Mouse (Mus musculus): ENCODE data around the gene Cabp4. TPM values are rescaled to one million over a fixed set of nuclear protein-coding genes. Genes with fewer than 3 reads are reported as not detected.

The Cabp4 gene
- 0.09 TPM in 2 replicates for polyA plus RNA-seq (2016; fragmentation: Nextera tagmentation; extraction: Ambion mirVana)

DNA sequence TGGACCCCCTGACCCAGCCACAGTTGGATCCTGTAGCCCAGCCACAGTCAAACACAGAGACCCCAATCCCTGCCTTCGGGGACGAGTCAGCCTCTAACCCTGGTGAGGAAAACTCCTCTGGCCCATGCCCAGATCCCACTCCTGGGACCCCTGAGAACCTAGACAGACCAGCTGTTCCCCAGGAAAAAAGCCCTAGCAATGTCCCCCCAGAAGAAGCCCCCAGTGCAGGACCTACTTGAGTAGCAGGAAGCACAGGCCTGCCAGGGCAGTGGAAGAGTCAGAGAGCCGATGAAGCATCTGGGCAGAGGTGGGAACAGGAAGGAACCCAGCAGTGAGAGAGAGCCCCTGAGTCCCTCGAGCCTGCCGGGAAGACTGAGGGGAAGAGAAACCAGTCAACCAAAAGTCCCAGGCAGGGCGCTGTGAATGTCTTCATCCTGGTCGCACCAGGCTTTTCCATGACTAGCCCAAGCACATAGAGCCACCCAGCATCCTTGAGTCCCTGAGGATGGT, at the start of gene Cabp4:
Cabp4 (minus strand) TSS at position 275 of the 510 bp plus-strand sequence.
- peaks cover 4% of the 10 kb centered on the region; the same call in 1 of the 2 replicates for H3K27me3 ChIP-seq
- H3K9me3 ChIP-seq = no peaks in the 10 kb centered on the region
- no peak within 1 kb of the TSS for H3K4me3 ChIP-seq (replicated peaks)
- H3K4me1 ChIP-seq = peaks cover 15% of the 10 kb centered on the region
- 90% methylated on average over 7 of the region's 7 CpGs for WGBS
- no peaks in the 10 kb centered on the region for H3K36me3 ChIP-seq (replicated peaks)
- no peak within 1 kb of the TSS for H3K4me2 ChIP-seq
- ATAC-seq (ENCODE audit: low FRiP score) = no peak
- no peak within 1 kb of the TSS for H3K27ac ChIP-seq
- no peak within 1 kb of the TSS for H3K9ac ChIP-seq

DNA sequence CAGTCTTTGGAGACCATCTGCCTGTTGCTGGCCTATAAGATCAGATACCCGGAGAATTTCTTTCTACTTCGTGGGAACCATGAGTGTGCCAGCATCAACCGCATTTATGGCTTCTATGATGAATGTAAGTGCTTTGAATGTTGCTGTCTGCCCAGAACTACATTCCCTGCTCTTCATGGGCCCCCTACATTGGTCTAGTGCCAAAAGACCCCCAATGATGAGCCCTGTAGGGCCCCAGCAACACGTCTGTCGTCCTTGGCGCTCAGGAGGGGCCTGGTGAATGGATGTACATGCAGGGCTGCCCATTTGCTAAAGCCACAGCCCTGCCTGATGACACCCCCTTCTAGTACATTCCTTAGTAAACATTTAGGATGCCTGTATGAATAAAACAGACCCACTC, 49.3 kb upstream of the Cabp4 start:
- no peaks in the 10 kb centered on the region for H3K9me3 ChIP-seq
- peaks cover 29% of the 10 kb centered on the region for H3K4me1 ChIP-seq
- H3K27me3 ChIP-seq = no peaks in the 10 kb centered on the region
- WGBS = 67% methylated on average over 6 of the region's 6 CpGs
- no peak for ATAC-seq (ENCODE audit: low FRiP score)
- H3K27ac ChIP-seq = 0 out of 2 replicates have a peak overlapping the region, but pooled peaks have one; percentile 91
- H3K9ac ChIP-seq = peak overlapping the region; percentile 98
- H3K4me3 ChIP-seq (replicated peaks) = peak overlapping the region; percentile 98
- H3K36me3 ChIP-seq (replicated peaks) = peaks cover 49% of the 10 kb centered on the region
- H3K4me2 ChIP-seq = peak overlapping the region; percentile 93

DNA sequence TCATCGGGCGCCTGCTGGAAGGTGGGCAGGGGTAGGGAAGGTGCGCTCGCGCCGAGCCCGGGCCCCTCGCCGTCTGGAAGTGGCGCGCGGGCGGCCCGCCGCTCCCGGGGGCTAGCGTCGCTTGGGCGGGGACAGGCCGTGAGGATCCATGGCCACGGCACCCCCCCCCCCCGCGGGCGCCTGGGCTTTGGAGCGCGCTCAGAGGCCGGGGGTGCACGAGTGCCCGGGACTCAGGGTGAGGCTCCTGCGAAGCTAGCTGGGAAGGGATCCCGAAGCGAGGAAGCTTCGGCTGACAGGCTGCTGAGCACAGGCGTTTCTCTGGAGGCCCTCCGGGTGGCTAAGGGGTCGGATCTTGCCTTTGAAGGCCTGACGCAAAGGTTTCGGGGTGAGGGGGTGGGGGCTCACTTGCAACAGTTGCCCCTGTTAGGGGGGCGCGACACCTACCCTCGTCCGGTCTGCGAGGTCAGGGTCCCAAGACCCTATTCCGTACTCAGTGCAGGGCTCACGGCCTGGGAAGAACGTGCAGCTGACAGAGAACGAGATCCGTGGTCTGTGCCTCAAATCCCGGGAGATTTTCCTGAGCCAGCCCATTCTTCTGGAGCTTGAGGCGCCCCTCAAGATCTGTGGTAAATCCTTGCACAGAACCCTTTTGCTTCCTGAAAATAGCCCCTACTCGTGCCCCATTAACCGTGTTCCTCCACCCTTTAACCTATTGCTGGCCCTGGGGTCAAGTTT, 48.6 kb upstream of the Cabp4 start:
- ATAC-seq (ENCODE audit: low FRiP score) = no peak; the same call in none of the 2 replicates
- peaks cover 29% of the 10 kb centered on the region for H3K4me1 ChIP-seq
- H3K4me3 ChIP-seq (replicated peaks) = peak overlapping the region; percentile 98
- no peaks in the 10 kb centered on the region for H3K9me3 ChIP-seq
- H3K27me3 ChIP-seq = no peaks in the 10 kb centered on the region
- WGBS = under 1% methylated on average over 51 of the region's 52 CpGs
- peak overlapping the region; percentile 91 for H3K27ac ChIP-seq
- peaks cover 44% of the 10 kb centered on the region for H3K36me3 ChIP-seq (replicated peaks)
- peak overlapping the region; percentile 98 for H3K9ac ChIP-seq
- H3K4me2 ChIP-seq = peak overlapping the region; percentile 93

DNA sequence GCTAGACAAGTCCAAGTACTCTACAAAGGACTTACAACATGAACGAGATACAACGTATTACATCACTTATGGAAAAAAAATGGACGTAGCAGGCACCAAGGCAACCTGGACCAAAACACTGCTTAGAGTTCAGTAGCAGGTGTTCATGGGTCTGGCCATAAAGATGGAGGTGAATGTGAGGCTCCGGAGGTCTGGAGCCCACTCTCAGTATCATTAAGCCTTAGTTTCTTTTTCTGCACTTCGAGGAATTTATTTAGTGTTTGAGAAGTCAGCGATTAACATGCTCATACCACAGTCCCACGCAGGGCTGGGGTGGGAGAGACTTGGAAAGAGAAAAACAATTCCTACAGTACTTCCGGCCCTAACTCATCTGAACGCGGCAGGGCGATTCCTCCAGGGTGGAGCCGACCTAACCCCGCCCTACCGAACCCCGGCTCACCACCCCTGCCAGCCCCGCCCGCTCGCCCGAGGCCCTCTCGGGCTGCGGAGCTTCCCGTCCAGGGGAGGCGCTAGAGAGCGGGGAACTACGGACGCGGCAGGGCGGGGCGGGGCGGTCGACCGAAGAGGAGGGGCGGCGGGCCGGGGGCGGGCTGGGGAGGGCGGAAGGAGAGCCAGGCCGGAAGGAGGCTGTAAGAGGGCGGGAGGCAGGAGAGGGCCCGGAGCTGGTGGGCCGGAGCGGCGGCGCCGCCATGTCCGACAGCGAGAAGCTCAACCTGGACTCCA, 47.9 kb upstream of the Cabp4 start, which contains the start of gene Ppp1ca:
Ppp1ca (plus strand) TSS at position 538 of the 723 bp plus-strand sequence.
- Histone ChIP-seq H3K27ac (peak within 1 kb of the TSS; percentile 91), H3K36me3 (replicated peaks) (peaks cover 37% of the 10 kb centered on the region), H3K27me3 (no peaks in the 10 kb centered on the region), H3K4me2 (peak within 1 kb of the TSS; percentile 93), H3K9me3 (no peaks in the 10 kb centered on the region), H3K4me3 (replicated peaks) (peak within 1 kb of the TSS; percentile 98), H3K9ac (peak within 1 kb of the TSS; percentile 98), H3K4me1 (peaks cover 29% of the 10 kb centered on the region)
- ATAC-seq (ENCODE audit: low FRiP score) = peak; percentile 93
- 8% methylated on average over 42 of the region's 47 CpGs for WGBS

DNA sequence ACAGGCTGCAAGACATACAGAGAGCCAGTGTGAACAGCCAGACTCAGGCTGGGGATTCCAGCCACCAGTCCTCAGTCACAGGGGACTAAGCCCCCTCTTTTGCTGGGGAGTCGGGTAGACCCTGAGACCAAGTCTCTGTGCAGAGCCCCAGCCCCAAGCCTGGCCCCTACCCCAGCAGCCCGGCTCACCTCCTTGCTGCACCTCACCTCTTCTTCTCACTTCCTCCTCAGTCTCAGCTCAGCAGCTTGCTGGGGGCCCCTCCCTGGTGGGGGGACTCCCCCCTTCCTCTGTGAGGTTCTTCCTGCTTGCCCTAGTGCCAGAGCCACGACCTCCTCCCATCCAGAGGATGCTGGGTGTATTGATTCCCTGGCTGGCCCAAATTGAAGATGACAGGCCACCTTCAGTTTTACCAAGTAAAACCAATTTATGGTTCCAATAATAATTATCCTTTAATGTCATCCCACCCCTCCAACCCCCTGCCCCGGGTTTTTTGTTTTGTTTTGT, 47.0 kb upstream of the Cabp4 start, which contains the start of gene Tbc1d10c:
Tbc1d10c (minus strand) TSS at position 454 of the 504 bp plus-strand sequence.
- Histone ChIP-seq H3K9ac (peak within 1 kb of the TSS; percentile 98), H3K9me3 (no peaks in the 10 kb centered on the region), H3K4me3 (replicated peaks) (peak within 1 kb of the TSS; percentile 98), H3K27me3 (no peaks in the 10 kb centered on the region), H3K4me2 (peak within 1 kb of the TSS; percentile 93), H3K27ac (peak within 1 kb of the TSS; percentile 91), H3K36me3 (replicated peaks) (peaks cover 29% of the 10 kb centered on the region), H3K4me1 (peaks cover 29% of the 10 kb centered on the region)
- no peak for ATAC-seq (ENCODE audit: low FRiP score)
- WGBS = 65% methylated on average over 4 of the region's 4 CpGs

DNA sequence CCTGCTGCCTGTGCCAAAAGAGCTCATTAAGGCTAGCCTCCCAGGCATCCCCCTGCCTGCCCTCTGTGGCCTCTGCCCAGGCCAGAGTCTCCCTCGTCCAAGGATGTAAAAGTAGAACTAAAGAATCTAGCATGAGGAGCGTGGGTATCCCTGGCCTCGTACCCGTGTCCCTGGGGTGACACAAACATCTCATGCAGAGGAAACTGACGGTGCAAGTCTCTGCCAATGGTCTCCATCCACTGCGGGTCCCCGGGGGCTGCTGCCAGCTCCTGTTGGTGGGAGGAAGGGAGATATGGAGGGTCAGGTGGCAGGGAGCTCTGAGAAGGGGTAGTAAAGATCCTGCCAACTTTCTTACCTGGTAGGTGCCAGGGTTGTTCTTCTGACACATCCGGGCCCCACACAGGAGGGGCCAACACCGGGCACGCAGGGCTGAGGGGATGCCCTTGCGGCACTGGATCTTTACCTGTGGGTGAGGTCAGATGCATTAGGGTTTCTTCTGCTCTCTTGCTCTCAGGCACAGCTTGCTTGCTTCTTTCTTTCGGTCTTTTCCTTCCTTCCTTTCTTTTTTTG, 45.3 kb upstream of the Cabp4 start:
- Histone ChIP-seq H3K4me1 (peaks cover 21% of the 10 kb centered on the region), H3K27ac (no peak overlapping the region), H3K4me2 (no peak overlapping the region), H3K4me3 (replicated peaks) (no peak overlapping the region), H3K9me3 (no peaks in the 10 kb centered on the region), H3K9ac (no peak overlapping the region), H3K27me3 (no peaks in the 10 kb centered on the region), H3K36me3 (replicated peaks) (peaks cover 11% of the 10 kb centered on the region)
- ATAC-seq (ENCODE audit: low FRiP score) = no peak
- 88% methylated on average over 12 of the region's 12 CpGs for WGBS

DNA sequence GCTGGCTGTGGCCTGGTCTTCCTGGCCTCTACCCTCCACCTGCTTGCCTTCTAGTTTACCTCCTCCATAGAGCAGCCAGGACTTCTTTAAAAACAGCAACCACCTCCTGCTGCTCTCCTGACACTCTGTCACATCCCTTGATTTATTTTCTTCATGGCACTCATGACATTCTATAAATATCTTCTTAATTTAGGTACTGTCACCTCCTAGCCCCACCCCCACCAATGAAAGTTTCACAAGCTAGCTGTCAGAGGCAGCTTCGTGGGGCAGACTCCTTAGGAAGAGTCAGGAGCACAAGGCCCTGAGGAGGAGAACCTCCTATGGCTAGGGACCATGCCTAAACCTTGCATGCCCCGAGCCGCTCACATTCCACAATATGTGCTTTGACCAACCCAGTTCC, 43.5 kb upstream of the Cabp4 start:
- Histone ChIP-seq H3K9ac (no peak overlapping the region), H3K4me2 (no peak overlapping the region), H3K4me1 (peaks cover 5% of the 10 kb centered on the region; the same call in 1 of the 2 replicates), H3K27me3 (no peaks in the 10 kb centered on the region), H3K36me3 (replicated peaks) (no peaks in the 10 kb centered on the region), H3K9me3 (no peaks in the 10 kb centered on the region), H3K4me3 (replicated peaks) (no peak overlapping the region), H3K27ac (no peak overlapping the region)
- ATAC-seq (ENCODE audit: low FRiP score) = no peak
- 71% methylated on average over 3 of the region's 3 CpGs for WGBS

DNA sequence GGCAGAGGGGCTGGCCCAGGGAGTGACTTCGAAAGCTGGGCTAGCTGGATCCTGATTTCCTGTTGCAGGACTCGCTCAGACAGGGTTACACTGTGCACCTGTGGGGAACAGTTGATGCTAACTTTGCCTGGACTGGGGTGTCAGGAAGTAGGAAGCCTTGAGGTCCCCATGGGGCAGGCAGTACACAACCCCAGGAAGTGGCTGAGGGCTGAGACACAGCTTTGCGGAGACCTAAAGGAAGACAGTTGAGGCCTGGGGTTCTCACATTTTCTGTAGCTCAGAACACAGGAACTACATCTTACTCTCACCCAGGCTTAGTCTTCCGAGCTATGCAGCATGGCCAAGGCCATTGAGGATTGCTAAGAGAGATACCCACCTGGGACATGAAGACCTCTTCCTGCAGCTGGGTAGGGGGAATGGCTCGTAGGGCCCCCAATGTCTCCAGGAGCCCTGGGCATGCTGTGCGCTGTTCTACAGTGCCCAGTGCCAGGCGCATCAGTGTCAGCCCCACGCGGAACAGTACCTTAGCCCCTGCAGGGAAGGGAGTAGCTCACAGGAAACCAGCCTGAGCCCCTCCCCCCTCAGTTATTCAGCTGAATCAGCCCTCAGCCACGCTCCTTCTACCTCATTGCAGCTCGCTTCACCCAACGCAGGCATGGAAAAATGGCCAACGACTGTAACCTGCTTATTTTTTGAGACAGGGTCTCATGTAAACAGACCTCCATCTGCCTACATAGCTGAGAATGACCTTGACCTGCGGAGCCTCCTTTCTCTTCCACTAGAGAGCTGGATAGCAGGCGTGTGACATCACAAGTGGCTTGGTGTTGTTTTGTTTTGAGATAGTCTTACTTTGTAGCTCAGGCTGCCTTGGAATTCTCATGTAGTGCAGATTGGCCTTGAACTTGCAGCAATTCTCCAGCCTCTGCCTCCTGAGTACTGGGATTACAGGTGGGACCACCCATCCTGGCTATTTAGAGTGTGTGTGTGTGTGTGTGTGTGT, 41.4 kb upstream of the Cabp4 start:
- ATAC-seq (ENCODE audit: low FRiP score) = no peak
- H3K4me3 ChIP-seq (replicated peaks) = no peak overlapping the region
- H3K4me2 ChIP-seq = no peak overlapping the region
- no peaks in the 10 kb centered on the region for H3K36me3 ChIP-seq (replicated peaks)
- no peak overlapping the region for H3K27ac ChIP-seq
- H3K9me3 ChIP-seq = no peaks in the 10 kb centered on the region
- no peaks in the 10 kb centered on the region for H3K27me3 ChIP-seq
- H3K4me1 ChIP-seq = peaks cover 6% of the 10 kb centered on the region
- H3K9ac ChIP-seq = no peak overlapping the region
- 69% methylated on average over 15 of the region's 15 CpGs for WGBS

DNA sequence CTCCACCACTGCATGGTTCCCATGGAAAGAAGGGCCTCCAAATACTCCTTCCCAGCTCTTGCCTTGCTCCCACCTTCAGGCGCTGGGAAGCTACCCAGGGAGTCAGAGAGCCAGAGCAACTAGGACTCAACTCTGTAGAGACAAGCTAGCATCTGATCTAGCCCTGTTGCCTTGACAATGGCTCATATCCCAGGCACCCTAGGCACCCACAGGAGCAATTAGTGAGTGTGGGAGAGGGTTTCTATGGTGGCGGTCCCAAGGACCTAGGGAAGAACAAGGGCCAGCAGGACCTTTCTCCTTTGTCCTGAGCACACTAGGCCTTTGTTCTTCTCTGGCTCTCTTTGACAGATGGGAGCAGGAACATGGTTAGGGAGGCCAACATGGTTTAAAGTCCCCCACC, 39.9 kb upstream of the Cabp4 start:
- Histone ChIP-seq H3K36me3 (replicated peaks) (no peaks in the 10 kb centered on the region), H3K27me3 (no peaks in the 10 kb centered on the region), H3K9me3 (no peaks in the 10 kb centered on the region), H3K4me1 (peaks cover 6% of the 10 kb centered on the region), H3K4me3 (replicated peaks) (no peak overlapping the region), H3K27ac (no peak overlapping the region), H3K9ac (no peak overlapping the region), H3K4me2 (no peak overlapping the region)
- 69% methylated on average over 2 of the region's 2 CpGs for WGBS
- ATAC-seq (ENCODE audit: low FRiP score) = no peak

DNA sequence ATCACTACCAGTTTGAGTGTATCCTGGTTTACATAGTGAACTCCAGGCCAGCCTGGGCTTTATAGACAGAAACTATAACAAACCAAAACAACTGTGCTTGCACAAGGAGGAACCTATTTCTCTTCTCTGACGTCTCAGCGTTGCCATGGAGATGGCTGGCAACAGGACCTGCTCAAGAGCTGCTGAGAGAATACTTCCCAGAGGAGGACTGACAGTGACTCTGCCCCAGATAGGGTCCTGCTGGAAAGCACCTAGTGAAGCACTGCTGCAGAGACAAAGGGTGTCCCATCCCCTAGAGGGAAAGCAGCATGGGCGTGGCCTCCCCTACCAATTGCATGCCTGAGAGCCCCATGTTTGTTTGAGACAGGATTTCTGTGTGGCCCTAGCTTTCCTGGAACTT, 38.1 kb upstream of the Cabp4 start:
- no peak overlapping the region for H3K9ac ChIP-seq
- H3K9me3 ChIP-seq = no peaks in the 10 kb centered on the region
- H3K27ac ChIP-seq = no peak overlapping the region
- H3K27me3 ChIP-seq = peaks cover 3% of the 10 kb centered on the region; the same call in 1 of the 2 replicates
- no peaks in the 10 kb centered on the region for H3K36me3 ChIP-seq (replicated peaks)
- H3K4me2 ChIP-seq = no peak overlapping the region
- H3K4me3 ChIP-seq (replicated peaks) = no peak overlapping the region
- ATAC-seq (ENCODE audit: low FRiP score) = no peak
- peaks cover 6% of the 10 kb centered on the region for H3K4me1 ChIP-seq
- 48% methylated on average over 3 of the region's 3 CpGs for whole genome bisulfite sequencing

DNA sequence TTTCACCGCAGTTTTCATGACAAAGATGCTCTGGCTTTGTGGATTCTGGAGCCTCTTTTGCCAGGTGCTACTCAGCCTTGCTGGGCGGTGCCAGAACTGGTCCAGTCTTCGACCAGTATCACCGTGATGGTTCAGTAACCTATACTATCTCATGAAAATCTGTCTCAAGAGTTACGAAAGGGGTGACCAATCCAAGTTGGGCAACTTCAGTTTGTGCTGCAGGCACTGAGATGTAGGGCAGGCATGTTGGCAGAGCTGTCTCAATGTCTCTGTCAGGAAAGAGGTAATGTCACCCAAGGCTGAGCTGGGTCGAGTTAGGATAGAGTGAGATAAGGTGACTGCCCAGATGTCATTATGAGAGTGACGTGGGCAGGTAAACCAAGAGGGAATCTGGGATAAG, 36.6 kb upstream of the Cabp4 start:
- Histone ChIP-seq H3K27me3 (peaks cover 7% of the 10 kb centered on the region; the same call in 1 of the 2 replicates), H3K36me3 (replicated peaks) (no peaks in the 10 kb centered on the region), H3K4me1 (peaks cover 11% of the 10 kb centered on the region), H3K27ac (no peak overlapping the region), H3K4me3 (replicated peaks) (no peak overlapping the region), H3K9ac (no peak overlapping the region), H3K4me2 (no peak overlapping the region), H3K9me3 (no peaks in the 10 kb centered on the region)
- no peak for ATAC-seq (ENCODE audit: low FRiP score)
- 84% methylated on average over 7 of the region's 7 CpGs for WGBS

Data from forebrain, embryonic 12.5 days (tissue).